Mouse (Mus musculus) erythroblast, embryonic 14.5 days (primary cell): ENCODE data around the gene Olfr223. TPM values are rescaled to one million over a fixed set of nuclear protein-coding genes. Genes with fewer than 3 reads are reported as not detected.

ENCODE experiments used
- H3K27me3 ChIP-seq: 2 replicates; pipeline ENCODE4 v1.6.1; 2012; ENCODE audit warnings: inconsistent platforms; ENCODE audit not compliant: control insufficient read depth
- H3K36me3 ChIP-seq: 2 replicates; pipeline ENCODE4 v1.6.1; 2012; ENCODE audit warnings: mild to moderate bottlenecking, inconsistent platforms; ENCODE audit not compliant: control insufficient read depth
- H3K4me1 ChIP-seq: 2 replicates; pipeline ENCODE4 v1.6.1; 2012; ENCODE audit warnings: inconsistent platforms; ENCODE audit not compliant: control insufficient read depth
- H3K4me3 ChIP-seq: replicated peaks from 2 replicates; pipeline ENCODE3; 2012; ENCODE audit warnings: moderate library complexity, mild to moderate bottlenecking, inconsistent platforms
- H3K9me3 ChIP-seq: 2 replicates; pipeline ENCODE4 v1.6.1; 2012; ENCODE audit warnings: low read length, inconsistent platforms, mixed read lengths; ENCODE audit not compliant: control insufficient read depth
- GATA1 ChIP-seq: IDR thresholded peaks from 2 replicates; pipeline ENCODE4 v1.6.1; 2012; ENCODE audit warnings: low read length, inconsistent platforms, mixed read lengths
- TAL1 ChIP-seq: IDR thresholded peaks from 3 replicates; pipeline ENCODE4 v1.6.1; 2012; ENCODE audit warnings: low read length, inconsistent platforms, mixed read lengths
- polyA plus RNA-seq: library from polyadenylated mRNA; stranded (reverse); fragments of >175 nt; gene quantifications from 2 replicates; pipeline ENCODE4 v1.2.3, GENCODE M21; 2012

Olfr223 gene
- polyA plus RNA-seq = not detected in 2 replicates

GRCm38 (mm10) chr11:59593189-59593588, at the start of gene Olfr223:
TSS of gene Olfr223 (minus strand) at chr11:59593289.
- H3K27me3 ChIP-seq = peaks cover 3% of the 10 kb centered on the region; the same call in 1 of the 2 replicates
- no peaks in the 10 kb centered on the region for H3K36me3 ChIP-seq
- TF ChIP-seq GATA1 (no peak), TAL1 (no peak)
- H3K4me3 ChIP-seq = no peak within 1 kb of the TSS
- H3K9me3 ChIP-seq = no peaks in the 10 kb centered on the region
- H3K4me1 ChIP-seq = no peaks in the 10 kb centered on the region

DNA sequence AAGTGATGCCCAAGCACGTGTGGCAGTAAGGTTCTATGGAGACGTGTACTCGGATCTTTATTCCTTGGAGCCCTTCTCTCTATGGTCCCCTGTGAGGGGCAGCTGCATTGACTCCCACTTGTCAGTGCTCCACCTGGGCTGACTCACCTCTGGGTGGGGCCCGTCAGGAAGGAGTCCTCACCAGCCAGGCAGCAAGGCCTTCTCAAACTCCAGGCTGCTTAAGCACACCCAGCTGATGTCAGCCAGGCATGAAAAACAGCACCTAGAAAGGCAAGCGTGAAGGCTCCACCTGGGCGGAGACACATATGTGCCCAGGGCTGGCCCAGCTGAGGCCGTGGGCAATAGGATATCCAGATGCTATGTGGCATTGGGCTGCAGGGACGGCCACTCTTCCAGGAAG, 49.3 kb upstream of the Olfr223 start:
- no peak for TF ChIP-seq TAL1
- no peak for TF ChIP-seq GATA1
- H3K27me3 ChIP-seq = peaks cover 4% of the 10 kb centered on the region

GRCm38 (mm10) chr11:59641227-59641626, 48.1 kb upstream of the Olfr223 start:
- no peaks in the 10 kb centered on the region for H3K9me3 ChIP-seq
- no peaks in the 10 kb centered on the region for H3K4me1 ChIP-seq
- H3K36me3 ChIP-seq = no peaks in the 10 kb centered on the region
- H3K4me3 ChIP-seq = no peak overlapping the region
- peaks cover 4% of the 10 kb centered on the region for H3K27me3 ChIP-seq
- TF ChIP-seq GATA1 = no peak
- TF ChIP-seq TAL1 = no peak

More for the DNA sequence above, 49.3 kb upstream of the Olfr223 start:
- Histone ChIP-seq H3K4me3 (no peak overlapping the region), H3K4me1 (no peaks in the 10 kb centered on the region), H3K36me3 (no peaks in the 10 kb centered on the region), H3K9me3 (no peaks in the 10 kb centered on the region)

DNA sequence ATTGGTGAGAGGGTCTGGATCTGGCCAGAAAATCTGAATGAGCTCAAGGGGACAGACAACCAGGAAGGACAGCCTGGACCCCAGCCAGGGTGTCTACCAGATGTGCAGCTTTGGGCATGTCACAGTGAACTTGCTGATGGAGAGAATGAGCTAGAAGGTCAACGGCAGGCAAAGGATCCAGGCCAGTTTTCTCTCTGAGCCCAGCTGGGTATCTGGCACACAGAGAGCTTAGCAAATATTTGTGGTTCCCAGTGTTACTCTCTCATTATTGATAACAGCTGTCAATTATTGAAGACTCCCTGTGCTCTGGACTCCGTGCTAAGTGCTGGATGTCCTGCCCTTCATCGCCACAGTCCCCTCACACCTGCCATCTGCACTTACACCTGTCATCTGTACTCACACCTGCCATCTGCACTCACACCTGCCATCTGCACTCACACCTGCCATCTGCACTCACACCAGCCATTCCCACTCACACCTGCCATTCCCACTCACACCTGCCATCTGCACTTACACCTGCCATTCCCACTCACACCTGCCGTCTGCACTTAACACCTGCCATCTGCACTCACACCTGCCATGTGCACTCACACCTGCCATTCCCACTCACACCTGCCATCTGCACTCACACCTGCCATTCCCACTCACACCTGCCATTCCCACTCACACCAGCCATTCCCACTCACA, 47.0 kb upstream of the Olfr223 start:
- no peaks in the 10 kb centered on the region for H3K4me1 ChIP-seq
- TF ChIP-seq TAL1 (no peak), GATA1 (no peak)
- no peak overlapping the region for H3K4me3 ChIP-seq

DNA sequence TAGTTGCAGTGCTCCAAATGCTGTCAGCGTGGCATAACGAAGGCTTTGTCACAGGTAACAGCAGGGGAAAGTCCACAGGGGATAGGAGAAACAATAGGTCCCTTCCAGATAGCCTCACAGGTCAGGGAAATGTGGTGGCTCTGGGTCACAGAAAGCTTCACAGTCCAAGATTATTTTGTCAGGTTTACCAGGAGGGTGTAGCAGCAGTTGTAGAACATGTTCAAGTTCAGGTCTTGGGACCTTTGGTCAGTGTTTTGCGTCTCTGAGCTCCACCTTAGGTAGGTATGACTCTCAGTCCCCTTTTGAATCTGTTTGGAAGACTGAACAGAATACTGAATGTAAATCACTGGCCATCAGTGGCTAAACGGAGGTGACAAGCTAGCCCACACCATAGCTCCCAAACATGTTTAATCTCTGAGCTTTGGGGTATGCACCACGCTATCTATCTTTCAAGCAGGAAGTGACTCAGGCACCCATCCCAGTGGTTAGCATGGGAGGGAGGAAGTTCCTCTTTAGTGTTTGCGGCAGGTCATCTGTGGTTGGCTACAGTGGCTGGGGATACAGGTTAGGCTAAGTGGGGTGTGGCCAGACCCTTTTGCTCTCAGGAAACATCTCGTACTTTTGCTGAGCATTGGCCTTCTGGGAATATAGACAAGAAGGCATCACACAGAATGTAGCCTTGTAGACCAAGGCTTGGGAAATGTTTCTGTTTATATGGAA, 43.8 kb upstream of the Olfr223 start:
- TF ChIP-seq TAL1 = no peak
- TF ChIP-seq GATA1 = no peak
- peaks cover 3% of the 10 kb centered on the region; the same call in 1 of the 2 replicates for H3K4me1 ChIP-seq
- no peaks in the 10 kb centered on the region for H3K9me3 ChIP-seq
- no peak overlapping the region for H3K4me3 ChIP-seq
- no peaks in the 10 kb centered on the region for H3K36me3 ChIP-seq
- no peaks in the 10 kb centered on the region for H3K27me3 ChIP-seq

More for the DNA sequence above, 47.0 kb upstream of the Olfr223 start:
- no peaks in the 10 kb centered on the region for H3K9me3 ChIP-seq
- no peaks in the 10 kb centered on the region for H3K36me3 ChIP-seq
- H3K27me3 ChIP-seq = peaks cover 4% of the 10 kb centered on the region

DNA sequence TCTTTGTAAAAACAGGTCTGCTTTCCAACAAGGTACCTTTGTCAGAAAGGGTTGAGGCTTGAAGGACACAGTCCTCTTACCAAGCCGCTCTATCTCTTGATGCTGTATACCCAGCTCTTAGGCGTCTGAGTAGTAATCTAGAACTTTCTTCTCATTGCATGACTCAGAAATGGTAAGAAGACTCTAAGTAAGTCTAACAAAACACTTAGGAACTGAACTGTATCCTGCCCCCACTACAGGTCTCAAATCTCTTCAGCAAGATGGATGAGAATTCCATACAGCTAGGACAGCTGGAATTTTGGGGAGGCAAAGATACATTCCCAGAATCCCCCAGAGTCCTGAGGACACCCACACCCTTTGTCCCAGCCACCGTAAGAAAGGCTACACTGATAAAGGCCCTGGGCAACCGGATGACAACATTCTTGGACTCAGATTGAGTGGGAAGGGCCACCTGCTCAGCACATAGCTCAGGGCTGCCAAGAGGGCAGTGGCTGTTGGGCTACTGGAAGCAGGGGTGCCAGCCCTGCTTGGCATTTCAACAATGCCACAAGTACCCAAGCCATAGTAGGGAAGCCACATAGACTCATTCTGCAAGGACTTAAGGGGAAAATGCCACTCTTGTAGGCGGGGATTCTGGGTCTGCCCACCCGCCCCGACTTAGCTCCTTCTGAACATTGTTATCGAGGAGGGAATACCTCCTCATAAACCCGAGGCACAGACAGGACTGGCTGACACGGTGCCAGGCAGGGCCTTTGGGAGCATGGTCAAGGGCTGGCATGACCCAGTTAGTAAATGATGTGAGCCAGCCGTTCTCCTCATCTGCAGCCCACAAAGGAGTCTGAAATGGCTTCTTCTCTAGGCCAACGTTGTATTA, 43.0 kb upstream of the Olfr223 start:
- no peak for TF ChIP-seq TAL1
- TF ChIP-seq GATA1 = no peak
- H3K4me3 ChIP-seq = no peak overlapping the region
- no peaks in the 10 kb centered on the region for H3K9me3 ChIP-seq
- H3K27me3 ChIP-seq = no peaks in the 10 kb centered on the region
- H3K4me1 ChIP-seq = peaks cover 3% of the 10 kb centered on the region; the same call in 1 of the 2 replicates
- H3K36me3 ChIP-seq = no peaks in the 10 kb centered on the region

DNA sequence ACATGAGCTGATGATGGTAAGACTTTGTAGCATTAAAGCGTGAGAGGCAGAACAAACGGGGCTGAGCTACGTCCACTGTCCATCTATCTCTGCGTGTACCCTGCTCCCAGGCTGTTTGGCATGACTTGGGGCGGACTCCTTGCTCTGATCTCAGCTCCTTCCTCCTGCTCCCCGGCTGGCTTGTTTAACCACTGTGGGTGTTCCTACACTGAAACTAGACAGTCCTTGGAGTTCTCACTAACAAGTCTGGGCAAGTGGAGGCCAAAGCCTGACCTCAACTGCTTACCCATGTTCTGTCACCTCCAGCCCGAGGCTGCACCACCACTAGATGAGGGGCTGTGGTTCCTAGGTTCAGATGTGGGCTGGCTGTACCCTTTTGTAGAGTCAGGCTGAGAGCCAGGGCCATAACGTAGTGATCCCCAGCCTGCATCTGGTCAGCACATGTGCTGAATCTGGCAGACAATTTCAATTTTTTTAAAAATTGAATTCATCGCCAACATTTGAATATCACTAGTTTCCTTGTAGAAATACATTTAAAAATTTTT, 42.2 kb upstream of the Olfr223 start:
- Histone ChIP-seq H3K36me3 (no peaks in the 10 kb centered on the region), H3K4me3 (no peak overlapping the region), H3K27me3 (no peaks in the 10 kb centered on the region), H3K9me3 (no peaks in the 10 kb centered on the region), H3K4me1 (peaks cover 3% of the 10 kb centered on the region; the same call in 1 of the 2 replicates)
- TF ChIP-seq TAL1 (no peak), GATA1 (no peak)

DNA sequence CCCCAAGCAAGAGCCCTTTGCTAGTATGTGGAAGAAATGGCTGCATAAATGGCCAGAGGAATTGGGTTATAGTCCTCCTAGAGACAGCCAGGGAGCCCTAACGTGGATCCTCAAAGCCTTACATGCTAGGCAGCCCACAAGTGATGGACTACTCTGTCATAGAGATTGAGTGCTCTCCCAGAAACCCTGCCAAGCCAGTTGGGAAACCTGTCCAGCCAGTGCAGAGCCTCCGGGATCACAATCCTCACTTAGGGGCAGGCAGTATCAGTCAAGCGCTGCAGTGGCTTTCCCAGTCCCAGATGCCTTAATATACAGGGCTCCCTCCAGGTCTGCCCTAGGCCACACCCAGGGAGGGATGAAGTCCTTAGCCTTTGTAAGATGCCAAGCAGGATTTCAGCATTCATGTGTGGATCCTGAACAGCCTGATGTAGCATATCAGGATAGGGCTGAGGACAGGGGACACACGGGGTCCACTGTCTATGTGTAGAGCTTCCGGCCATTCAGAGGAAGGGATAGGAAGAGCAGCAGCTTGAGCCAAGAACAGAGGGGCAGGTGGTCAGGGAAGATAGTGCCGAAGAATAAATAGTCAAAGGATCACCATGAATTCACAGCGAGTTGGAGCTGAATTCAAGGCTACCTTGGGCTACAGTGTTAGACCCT, 41.0 kb upstream of the Olfr223 start:
- Histone ChIP-seq H3K9me3 (no peaks in the 10 kb centered on the region), H3K4me1 (peaks cover 3% of the 10 kb centered on the region; the same call in 1 of the 2 replicates), H3K36me3 (no peaks in the 10 kb centered on the region), H3K4me3 (no peak overlapping the region), H3K27me3 (no peaks in the 10 kb centered on the region)
- no peak for TF ChIP-seq TAL1
- no peak for TF ChIP-seq GATA1
